Mouse (Mus musculus): ENCODE measurements around the gene Gss.
A peak's percentile ranks its signal among the peaks of the same experiment; 100 is the strongest.
"Not testable (repeated sequence)": the region's sequence is repeated elsewhere in the genome, so short reads cannot be mapped to it uniquely, and the experiment has no call there.

The Gss gene

DNA sequence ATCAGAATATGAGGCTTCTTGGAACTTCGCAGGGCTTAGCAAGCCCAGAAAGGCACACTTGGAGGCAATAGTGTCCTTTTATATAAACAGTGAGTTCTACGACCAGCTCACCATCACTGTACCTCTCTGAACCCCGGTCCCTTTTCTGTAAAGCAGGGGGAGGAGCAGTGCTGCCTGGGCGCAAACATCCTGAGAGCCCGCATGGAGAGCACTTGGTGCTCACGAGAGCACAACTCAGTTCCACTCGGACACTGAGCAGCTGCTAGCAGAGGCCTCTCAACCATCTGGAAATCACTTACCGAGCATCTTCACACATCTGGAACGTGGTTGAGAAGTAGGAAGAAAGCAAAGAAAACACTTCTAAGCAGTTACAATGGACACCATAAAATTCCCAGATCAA, 16.0 kb downstream of the Gss start:
- DNase-seq (ENCODE audit: low read depth, low spot score), result no peak

DNA sequence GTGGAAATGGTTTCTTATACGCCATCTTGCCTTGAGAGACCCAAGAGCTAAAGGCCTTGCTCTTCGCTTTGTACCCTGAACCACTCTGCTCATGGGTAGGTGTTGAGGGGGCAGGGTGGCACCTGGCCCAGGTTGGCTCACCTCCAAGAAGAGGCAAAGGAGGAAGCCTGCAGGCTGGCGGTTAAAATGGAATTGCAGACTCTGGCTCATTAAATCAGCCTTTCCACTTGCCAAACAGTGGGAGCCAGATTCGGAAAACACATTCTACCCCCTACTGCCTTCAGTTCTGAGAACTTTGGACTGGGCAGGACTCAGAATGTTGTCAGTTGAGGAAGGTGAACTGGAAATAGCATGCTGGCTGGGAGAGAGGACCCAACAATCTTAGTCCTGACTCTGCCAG, 17.9 kb downstream of the Gss start:
- peak; percentile 64 for DNase-seq (ENCODE audit: low read depth, low spot score)

- peak; percentile 9 for DNase-seq (ENCODE audit: low read depth, low spot score)
Observed at GRCm38 (mm10) chr2:155573996-155574395, 18.6 kb downstream of the Gss start.

DNA sequence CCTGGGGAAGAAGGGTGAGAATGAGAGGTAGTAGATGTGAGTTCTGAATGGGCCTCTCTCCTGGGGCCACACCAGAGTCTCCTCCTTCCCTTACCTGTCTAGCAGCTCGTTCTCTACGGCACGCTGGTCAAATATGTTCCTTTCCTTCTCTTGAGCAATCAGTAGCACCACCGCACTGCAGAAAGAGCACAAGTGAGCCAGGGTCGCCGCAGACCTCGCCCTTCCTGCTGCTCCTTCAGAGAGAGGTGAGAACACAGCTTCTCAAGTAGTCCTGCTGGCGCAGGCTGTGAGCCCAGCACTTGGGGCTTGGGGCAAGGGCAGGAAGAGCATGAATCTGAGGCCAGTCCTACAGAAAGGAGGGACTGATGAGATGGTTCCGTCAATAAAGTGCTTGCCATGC, 19.6 kb downstream of the Gss start:
- no peak for DNase-seq (ENCODE audit: low read depth, low spot score)

GRCm38 (mm10) chr2:155569223-155569807, 23.3 kb downstream of the Gss start:
- DNase-seq (ENCODE audit: low read depth, low spot score), result no peak

DNA sequence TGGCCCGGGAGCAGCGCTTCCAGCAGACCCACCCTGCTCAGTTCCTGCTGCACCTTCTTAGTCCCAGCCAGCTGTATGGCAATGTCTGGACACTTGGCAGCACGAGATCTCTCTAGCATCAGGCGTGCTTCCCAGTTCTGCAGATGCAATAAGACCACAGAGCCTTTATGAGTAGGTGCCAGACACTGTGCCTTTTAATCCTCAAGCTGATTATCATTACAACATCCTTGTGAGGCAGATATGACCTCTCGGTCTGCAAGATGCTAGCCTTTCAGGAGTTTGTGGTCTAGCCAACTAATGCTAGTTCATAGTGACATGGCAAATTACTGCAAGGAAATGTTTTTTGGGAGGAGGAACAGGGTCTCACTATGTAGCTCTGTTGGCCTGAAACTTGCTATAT, 24.9 kb downstream of the Gss start:
- no peak for DNase-seq (ENCODE audit: low read depth, low spot score)

DNA sequence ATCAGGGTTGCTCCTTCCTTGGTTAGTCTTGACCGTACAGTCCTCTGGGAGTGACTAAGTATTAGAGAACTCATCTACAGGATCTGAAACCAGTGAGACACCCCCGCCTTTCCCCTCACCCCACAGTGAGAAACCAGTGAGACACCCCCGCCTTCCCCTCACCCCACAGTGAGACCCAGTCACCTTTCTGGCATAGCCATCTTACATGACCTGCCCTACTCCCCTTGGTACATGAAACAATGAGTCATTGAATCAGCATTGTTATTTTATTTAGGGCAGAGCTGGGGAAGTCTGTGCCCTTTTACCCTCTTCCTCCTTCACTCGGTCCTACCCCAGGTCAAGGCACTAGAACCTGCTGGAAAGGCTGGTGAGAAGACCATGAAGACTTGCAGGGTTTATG, 29.7 kb downstream of the Gss start:
- DNase-seq (ENCODE audit: low read depth, low spot score), result no peak

GRCm38 (mm10) chr2:155562209-155562608, 30.4 kb downstream of the Gss start:
- DNase-seq (ENCODE audit: low read depth, low spot score), result no peak

DNA sequence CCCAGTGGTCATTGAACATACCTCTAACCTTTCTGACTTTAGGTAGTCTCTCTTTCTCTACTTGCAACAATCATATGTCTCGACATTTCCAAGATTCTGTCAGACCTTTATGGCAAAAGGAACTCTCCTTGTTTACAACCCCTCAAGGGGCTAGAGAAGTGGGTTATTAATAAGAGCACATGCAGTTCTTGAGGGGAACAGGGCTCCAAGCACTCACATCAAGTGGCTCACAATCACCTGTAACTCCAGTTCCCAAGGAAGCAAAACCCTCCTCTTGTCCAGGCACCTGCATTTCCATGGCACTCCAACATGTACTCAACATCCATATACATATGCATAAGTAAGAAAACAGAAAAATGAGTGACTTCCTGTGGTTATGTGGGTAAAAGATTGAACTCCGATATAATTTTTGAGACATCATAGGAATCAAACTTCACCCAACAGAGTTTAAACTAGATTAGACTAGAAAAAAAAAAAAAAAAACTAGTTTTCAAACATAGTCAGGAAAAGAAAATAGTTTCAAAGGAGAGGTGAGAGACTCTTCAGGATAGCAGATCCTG, 38.1 kb downstream of the Gss start:
- DNase-seq (ENCODE audit: low read depth, low spot score), result no peak

DNA sequence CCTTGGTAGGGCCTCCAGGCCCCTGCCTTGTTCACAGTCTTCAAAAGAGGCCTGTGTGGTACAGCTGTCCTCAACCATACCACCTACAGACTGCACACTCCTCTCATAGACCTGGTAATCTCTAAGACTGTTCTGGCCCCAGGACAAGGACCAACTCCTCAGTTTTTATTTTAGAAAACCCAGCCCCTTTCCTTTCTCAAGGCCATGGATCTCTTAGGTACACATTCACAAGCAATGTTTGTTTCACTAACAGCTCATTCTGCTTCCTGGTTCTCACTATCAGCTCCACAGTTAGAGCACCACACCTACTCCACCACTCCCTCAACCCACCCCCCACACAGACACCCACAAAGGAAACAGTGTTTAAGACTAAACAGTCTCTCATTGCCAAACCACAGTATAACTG, 39.7 kb downstream of the Gss start:
- DNase-seq (ENCODE audit: low read depth, low spot score), result no peak

DNA sequence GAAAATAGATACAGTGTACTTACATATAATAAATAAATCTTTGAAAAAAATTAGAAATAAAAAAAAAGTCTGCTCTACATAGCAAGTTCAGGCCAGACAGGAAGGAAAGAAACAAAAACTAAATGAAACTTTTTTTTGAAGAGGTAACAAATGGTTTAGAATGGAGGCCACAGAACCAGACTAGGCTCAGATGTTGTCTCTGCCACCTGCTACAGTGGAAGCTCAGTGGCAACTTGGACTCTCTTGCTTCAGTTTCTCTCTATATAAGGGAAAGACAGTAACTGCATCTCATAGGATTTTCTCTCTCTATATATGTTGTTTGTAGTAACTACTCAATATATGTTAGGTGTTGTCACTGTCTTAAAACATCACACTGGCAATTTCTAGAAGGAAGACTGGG, 40.3 kb downstream of the Gss start:
- no peak for DNase-seq (ENCODE audit: low read depth, low spot score)

- no peak for DNase-seq (ENCODE audit: low read depth, low spot score)
Observed at GRCm38 (mm10) chr2:155546955-155547354, 45.7 kb downstream of the Gss start.

GRCm38 (mm10) chr2:155540822-155541458, 51.7 kb downstream of the Gss start:
- peak; percentile 82 for DNase-seq (ENCODE audit: low read depth, low spot score)

- DNase-seq (ENCODE audit: low read depth, low spot score), result no peak
Observed at GRCm38 (mm10) chr2:155539696-155540095, 52.9 kb downstream of the Gss start.

DNA sequence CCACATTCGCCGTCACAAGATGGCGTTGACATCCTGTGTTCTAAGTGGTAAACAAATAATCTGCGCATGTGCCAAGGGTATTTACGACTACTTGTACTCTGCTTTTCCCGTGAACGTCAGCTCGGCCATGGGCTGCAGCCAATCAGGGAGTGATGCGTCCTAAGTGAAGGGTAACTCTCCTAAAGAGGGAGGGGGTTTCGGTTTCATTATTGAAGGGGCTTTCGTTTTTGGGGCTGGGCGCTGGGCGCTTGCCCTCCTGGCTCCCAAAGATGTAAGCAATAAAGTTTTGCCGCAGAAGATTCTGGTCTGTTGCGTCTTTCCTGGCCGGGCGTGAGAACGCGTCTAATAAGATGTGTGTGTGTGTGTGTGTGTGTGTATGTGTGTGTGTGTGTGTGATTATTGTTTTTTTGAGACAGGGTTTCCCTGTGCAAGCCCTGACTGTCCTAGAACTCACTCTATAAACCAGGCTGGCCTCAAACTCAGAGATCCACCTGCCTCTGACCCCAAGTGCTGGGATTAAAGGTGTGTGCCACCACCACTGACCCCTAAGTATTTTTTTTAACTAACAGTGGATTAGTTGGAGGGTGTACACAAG, 54.0 kb downstream of the Gss start:
- not testable (repeated sequence) for DNase-seq (ENCODE audit: low read depth, low spot score)

GRCm38 (mm10) chr2:155537761-155538462, 54.7 kb downstream of the Gss start:
- peak; percentile 22 for DNase-seq (ENCODE audit: low read depth, low spot score)

DNA sequence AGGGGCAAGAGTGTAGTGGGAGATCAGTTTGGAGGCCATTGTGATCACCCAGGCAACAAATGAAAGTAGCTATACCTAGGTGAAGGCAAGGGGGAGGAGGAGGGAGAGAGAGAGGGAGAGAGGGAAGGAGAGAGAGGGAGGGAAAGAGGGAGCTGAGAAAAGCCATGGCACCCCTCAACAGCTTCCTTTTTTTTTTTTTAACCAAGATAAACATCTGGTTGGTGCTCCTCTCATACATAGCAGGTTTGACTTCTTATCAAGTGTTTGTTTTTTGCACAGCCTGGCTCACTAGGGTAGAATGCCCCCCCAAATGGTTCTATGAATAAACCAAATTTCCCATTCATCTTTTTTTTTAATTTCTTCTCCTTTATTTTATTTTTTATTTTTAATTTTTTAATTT, 56.3 kb downstream of the Gss start:
- no peak for DNase-seq (ENCODE audit: low read depth, low spot score)

- no peak for DNase-seq (ENCODE audit: low read depth, low spot score)
Observed at GRCm38 (mm10) chr2:155527367-155527766, 65.2 kb downstream of the Gss start.

DNA sequence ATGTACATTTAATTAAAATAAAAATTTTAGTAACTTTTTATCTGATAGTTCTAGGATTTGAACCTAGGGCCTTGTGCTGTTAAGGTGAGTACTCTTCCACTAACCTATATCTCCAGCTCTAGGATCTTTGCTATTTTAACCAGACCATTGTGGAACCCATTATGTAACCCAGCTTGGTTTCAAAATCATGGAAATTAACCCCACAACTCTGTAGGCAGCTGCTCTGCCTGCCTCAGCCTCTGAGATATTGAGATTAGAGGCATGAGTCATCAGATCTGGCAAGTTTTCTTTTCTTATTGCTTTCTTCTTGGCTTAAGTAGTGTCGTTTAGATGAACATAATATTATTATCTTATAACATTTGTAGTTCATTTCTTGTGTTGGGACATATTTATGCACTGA, 68.2 kb downstream of the Gss start:
- peak; percentile 30 for DNase-seq (ENCODE audit: low read depth, low spot score)

- DNase-seq (ENCODE audit: low read depth, low spot score), result no peak
Observed at GRCm38 (mm10) chr2:155523706-155524105, 68.9 kb downstream of the Gss start.

- DNase-seq (ENCODE audit: low read depth, low spot score), result no peak
Observed at GRCm38 (mm10) chr2:155518531-155519270, 73.9 kb downstream of the Gss start.
